Mouse (Mus musculus): Measurements from ENCODE around the gene Mrpl34. TPM values are rescaled to one million over a fixed set of nuclear protein-coding genes. Genes with fewer than 3 reads are reported as not detected.
"Not testable (repeated sequence)": the region's sequence is repeated elsewhere in the genome, so short reads cannot be mapped to it uniquely, and the experiment has no call there.

Gene Mrpl34
- total RNA-seq (2021) = 100 to 1,000 TPM; 141 to 156 TPM
- long read RNA-seq, experiment 1, transcript Mrpl34-201 (2 exons, 607 nt) = major isoform, 162 of 164 reads
- long read RNA-seq, experiment 1, partial matches to known transcripts = 2 of 164 reads
- long read RNA-seq, experiment 1, other reads (novel, unspliced or antisense) = 0 of 164 reads
- long read RNA-seq, experiment 2, transcript Mrpl34-201 (2 exons, 607 nt) = major isoform, 154 of 156 reads
- long read RNA-seq, experiment 2, partial matches to known transcripts = 1 of 156 reads
- long read RNA-seq, experiment 2, other reads (novel, unspliced or antisense) = 1 of 156 reads

DNA sequence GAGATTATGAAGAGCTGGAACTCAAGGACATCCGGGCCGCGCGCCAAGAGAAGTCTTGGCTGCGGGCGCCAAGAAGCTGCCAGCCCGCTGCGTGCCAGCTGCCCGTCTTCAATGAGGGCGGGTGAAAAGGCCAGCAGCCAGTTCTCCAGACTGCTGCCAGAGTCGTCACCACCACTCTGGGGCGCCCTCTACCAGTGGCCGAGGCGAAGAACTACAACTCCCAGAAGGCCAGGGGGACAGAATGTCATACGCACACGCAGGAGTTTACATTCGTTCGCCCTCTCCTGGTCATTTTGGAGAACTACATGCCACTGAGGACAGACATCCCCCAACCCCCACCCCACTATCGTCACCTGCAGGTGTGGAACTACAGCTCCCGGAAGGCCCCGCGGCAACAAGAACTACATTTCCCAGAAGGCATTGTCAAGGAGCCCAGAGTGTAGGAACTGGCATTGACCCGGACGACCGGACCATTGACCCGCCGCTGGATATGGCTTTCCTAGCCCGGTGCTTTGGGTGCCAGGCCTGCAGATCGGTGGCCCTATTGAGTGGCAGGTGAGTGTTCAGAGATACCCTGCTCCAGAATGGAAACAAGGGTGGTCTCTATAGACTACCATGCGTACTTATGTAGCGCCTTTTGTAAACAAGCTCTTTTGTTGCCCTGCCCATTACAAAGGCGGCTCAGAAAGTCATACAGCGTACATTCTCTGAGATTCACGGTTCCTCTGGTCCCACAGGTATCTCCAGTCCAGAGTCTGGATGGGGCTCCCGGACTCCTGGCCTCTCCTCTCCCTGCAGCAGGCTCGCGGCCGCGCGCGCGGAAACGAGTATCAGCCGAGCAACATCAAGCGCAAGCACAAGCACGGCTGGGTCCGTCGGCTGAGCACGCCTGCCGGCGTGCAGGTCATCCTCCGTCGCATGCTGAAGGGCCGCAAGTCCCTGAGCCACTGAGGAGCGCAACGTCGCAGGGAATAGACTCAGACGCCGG is at the start of gene Mrpl34:
Mrpl34 (plus strand) TSS at position 447 of the 988 bp plus-strand sequence.
- DNase-seq = peak; percentile 98

DNA sequence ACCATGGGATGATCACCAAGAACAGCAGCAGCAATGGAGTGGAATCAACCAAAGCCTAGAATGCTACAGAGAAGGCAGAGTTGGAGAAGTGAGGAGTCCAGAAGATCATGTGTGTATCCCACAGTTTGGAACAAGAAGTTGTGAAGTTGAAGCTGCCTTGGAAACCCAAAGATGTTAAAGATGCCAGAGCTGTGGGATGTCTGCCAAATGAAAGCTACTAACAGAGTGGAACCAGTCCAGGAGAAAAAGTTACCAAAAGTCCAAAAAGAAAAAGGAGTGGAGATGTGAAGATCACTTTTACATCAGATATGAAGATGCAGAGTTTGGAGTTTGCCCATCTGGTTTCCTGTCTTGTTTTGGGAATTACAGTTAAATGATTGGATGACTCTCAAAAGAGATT is 42.6 kb upstream of the Mrpl34 start:
- DNase-seq = no peak

DNA sequence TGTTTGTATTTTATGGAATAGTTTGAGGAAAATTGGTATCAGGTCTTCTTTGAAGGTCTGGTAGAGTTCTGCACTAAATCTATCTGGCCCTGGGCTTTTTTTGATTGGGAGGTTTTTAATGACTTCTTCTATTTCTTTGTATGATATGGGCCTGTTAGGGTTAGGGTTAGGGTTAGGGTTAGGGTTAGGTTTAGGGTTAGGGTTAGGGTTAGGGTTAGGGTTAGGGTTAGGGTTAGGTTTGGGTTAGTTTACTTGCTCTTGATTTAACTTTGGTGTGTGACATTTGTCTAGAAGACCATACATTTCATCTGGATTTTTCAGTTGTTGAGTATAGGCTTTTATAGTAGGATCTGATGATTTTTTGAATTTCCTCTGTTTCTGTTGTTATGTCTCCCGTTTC is 31.8 kb upstream of the Mrpl34 start:
- not testable (repeated sequence) for DNase-seq

DNA sequence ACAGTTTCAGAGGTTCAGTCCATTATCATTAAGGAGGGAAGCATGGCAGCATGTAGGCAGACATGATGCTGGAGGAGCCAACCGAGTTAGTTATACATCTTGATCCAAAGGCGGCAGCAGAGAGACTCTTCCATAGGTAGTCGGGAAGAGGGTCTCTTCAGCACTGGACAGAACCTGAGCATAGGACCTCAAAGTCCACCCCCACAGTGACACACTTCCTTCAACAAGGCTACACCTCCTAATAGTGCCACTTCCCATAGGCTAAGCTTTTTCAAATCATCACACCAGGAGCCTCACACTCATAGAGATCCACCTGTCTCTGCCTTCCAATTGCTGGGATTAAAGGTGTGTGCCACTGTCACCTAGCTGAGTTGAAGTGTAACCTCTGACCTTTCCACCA is 27.7 kb upstream of the Mrpl34 start:
- DNase-seq = no peak

- peak; percentile 71 for DNase-seq
These were observed 23.4 kb upstream of the Mrpl34 start for GRCm38 (mm10) chr8:71441404-71441803.

- DNase-seq = no peak
These were observed 19.7 kb upstream of the Mrpl34 start for GRCm38 (mm10) chr8:71445096-71445495.

DNA sequence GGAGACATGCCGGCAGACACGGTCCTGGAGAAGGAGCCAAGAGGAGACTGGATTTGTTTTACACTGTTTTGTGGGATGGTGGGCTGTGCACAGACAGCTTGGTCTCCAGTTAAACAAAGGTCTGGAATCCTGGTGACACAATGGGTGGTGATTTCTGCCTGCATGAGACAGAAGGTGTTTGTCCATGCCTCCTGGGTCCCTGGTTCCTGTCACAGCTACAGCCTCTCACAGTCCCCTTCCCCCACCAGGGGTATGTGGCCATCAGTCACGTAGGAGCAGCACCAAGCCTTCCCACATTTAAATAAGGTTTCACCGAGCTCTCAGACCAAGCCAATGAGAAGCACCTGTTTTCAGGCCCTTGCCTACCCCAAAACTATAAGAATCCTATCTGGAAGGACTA is 13.4 kb upstream of the Mrpl34 start:
- no peak for DNase-seq

DNA sequence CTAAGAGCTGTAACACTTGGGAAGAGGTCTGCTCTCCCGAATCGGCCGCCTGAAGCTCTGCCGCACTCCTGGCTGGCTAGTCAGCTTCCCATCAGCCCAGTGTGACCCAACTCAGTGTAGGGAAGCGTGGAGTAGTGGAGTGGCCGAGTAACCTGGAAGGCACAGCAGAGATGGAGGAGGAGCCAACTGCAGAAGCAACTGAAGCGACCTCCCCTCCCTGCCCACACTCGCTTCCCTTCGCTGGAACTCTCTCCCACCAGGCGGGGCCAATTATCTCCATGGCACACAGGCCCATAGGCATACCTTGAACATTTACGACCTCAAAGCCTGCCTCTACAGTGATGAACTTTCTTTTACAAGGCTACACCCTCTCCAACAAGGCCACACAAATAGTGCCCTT is 13.0 kb upstream of the Mrpl34 start:
- no peak for DNase-seq

DNA sequence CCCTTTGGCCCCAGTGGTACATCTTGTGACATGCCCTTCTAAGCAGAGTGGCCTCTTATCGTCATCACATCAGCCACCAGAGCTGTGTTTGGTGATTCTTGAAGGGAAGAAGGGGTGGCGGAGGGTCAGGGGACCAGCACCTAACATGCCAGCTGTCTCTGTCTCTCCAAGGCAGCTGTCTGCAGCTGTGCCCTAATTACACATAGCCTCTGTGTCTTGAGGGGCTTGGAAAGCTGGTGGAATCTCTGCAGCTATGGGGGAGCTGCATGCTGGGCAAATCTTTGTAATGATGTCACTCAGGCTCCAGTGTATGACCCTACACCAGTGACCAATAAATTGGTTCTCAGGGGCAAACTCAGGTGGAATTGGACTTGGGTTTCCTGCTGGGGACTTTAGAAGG is 12.1 kb upstream of the Mrpl34 start:
- no peak for DNase-seq

- DNase-seq = no peak
These were observed 10.1 kb upstream of the Mrpl34 start for GRCm38 (mm10) chr8:71454668-71455067.

GRCm38 (mm10) chr8:71456906-71457305 is 7.9 kb upstream of the Mrpl34 start:
- peak; percentile 42 for DNase-seq

DNA sequence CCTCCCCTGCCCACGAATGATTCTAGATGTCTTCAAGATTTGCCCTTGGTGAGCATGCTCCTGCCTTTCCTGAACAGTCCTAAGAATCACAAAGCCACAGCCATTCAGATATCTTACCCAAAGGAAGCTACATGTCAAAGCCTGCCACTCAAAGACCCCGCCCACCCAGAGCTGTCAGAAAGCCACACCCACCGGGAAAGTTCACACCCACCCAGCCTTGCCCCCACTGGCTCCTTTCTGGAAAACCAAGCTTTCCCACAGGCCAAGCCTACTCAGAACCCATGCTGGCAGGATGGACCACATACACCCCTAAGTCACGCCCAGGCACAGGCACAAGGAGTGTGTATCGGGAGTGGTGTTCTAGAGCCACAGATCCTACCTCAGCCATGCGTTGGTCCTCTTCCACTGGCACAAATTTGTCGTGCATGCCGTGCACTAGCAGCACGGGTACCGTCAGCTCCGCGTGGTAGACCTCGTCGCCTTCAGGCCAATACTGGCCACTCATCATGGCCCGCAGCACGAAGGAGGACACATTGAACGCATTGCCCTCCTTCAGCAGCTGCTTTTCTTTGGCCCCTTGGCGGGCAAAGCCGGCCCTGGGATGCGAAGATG is 7.0 kb upstream of the Mrpl34 start:
- no peak for DNase-seq

- no peak for DNase-seq
These were observed 4.0 kb upstream of the Mrpl34 start for GRCm38 (mm10) chr8:71460716-71461115.

- peak; percentile 8 for DNase-seq
These were observed 3.5 kb upstream of the Mrpl34 start for GRCm38 (mm10) chr8:71461152-71461840.

DNA sequence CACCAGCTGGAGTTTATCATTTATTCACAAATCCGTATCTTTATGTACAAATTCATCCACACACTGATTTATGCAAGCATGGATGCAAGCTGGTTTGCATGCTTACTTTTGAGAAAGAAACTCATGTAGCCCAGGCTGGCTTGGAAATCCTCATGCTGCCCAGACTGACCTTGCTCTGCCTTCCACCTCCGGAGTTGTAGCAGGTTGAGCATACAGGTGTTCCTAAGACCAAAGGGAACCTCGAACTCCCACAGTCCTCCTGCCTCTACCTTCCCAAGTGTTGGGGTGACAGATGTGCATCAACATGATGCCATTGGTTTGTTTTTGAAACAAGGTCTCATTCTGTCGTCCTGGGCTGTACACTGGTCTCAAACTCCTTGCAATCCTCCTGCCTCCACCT is 2.6 kb upstream of the Mrpl34 start:
- no peak for DNase-seq

- DNase-seq = peak; percentile 62
These were observed 2.0 kb upstream of the Mrpl34 start for GRCm38 (mm10) chr8:71462786-71463185.

DNA sequence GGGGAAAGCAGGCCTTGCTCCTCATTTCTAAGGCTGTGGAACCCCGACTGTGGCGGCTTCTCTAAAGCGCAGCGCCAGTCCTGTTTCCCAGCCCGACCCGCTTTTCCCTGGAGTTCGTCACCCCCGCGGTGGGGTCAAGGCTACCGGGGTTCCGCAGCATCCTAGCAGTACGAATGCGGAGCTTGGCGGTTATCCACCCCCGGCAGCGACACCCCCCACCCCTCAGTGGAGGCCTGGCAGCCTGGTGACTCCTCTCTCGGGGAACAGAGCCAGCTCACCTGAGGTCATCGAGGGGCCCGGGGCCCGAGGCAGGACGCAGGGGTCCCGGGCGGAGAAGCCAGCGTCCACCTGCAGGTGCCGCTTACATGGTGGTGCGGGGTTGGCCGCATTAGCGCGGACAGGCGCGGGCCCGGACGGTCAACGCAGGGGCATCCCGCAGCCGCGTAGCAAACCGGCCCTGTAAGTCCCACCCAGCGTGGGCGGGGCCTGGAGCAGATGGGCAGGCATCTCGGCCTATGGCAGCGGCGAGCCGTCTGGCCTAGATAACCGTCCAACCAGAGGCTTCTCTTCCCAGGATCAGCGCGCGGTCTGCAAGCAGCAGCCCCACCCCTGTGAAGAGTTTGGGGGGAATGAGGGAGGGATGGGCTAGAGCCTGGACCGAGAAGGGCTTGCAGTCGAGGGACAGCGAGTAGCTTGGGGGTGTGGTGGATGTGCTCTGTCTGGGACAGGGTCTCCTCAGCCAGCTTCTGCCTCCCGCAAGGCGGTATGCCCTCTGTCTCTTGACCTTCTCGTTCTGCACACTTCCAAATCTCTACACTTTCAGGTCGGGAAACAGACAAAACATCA is 1.3 kb upstream of the Mrpl34 start, which contains the start of gene Abhd8:
Abhd8 (minus strand) TSS at position 468 of the 846 bp plus-strand sequence.
- peak; percentile 99 for DNase-seq

DNA sequence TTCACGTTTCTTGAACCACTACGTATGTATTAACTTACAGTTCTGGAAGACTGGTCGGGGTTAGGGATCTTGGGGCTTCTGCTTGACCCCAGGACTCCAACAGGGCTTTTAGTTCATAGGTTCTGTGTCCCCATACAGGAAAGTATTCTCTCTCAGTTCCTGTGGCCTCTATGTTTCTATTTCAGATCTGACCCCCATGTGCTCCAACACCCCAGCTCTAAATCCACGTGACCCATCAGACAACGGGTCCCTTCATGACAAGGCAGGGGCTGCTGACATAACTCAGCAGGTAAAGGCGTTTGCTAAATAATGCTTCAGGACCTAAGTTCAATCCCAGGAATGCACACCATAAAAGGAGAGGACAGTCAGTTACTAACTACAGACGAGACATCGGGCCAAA is 974 bp downstream of the Mrpl34 start:
- DNase-seq = no peak

- DNase-seq = no peak
These were observed 1.4 kb downstream of the Mrpl34 start for GRCm38 (mm10) chr8:71466198-71466597.

DNA sequence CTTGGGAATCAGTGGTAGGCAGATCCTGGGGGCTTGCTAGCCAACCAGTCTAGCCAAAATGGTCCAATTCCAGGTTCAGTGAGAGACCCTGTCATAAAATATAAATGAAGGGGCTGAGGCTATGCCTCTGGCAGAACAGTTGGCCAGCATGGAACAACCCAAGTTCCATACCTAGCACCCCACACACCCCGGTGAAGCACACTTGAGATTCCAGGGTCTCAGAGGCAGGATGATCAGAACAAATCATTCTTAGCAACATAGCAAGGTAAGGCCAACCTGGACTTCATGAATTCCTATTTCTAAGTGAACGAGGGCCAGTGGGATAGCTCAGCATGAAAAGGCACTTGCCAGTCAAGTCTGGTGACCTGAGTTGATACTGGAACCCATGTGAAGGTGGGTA is 2.4 kb downstream of the Mrpl34 start:
- DNase-seq = no peak

DNA sequence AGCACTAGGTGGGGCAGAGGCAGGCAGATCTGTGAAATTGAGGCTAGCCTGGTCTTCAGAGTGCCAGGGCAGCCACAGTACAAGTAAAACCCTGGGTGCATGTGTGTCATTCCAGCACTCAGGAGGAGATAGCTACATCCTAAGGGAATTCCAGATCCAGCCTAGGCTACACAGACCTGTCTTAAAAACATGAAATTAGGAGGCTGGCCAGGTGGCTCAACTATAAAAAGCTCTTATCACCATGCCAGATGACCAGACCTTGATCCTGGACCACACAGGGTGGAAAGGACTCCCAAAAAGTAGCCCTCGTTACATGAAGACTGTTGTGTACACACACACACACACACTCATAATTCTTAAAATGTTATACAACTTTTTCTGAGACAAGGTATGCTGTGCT is 3.2 kb downstream of the Mrpl34 start:
- no peak for DNase-seq
